Mouse (Mus musculus) subcutaneous adipose tissue, adult 2 months (tissue): ENCODE measurements around the gene Gm49027. TPM values are rescaled to one million over a fixed set of nuclear protein-coding genes. Genes with fewer than 3 reads are reported as not detected.

Experiments
- polyA plus RNA-seq: library from polyadenylated mRNA; depleted of rRNA; stranded (reverse); fragments of >200 nt; gene quantifications from 2 replicates; pipeline ENCODE4 v1.2.3, GENCODE M21; 2012; ENCODE audit warnings: low replicate concordance; rRNA removed

The Gm49027 gene
- 0.92 and 3.2 TPM in 2 replicates for polyA plus RNA-seq

DNA sequence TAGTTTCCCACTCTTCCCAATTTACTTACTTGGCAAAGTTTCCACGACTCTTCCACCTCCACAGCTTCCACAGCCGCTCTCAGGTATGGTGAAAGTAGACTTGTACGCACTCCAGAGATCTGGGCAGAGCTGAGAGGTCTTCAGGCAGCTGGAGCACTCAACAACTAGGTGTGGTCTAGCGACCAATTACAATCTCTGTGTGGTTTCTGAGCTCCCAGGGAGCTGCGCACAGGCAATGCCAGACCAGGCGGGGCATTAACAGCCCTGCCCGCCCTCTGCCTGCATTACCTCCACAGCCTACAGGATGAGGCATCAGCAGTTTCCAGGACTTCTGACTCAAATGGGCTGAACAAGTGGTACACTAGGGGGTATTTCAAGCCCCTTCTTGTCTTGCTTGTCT lies at the start of gene Gm49027:
Gene Gm49027 (minus strand): TSS at position 208 of the 400 bp plus-strand sequence.

DNA sequence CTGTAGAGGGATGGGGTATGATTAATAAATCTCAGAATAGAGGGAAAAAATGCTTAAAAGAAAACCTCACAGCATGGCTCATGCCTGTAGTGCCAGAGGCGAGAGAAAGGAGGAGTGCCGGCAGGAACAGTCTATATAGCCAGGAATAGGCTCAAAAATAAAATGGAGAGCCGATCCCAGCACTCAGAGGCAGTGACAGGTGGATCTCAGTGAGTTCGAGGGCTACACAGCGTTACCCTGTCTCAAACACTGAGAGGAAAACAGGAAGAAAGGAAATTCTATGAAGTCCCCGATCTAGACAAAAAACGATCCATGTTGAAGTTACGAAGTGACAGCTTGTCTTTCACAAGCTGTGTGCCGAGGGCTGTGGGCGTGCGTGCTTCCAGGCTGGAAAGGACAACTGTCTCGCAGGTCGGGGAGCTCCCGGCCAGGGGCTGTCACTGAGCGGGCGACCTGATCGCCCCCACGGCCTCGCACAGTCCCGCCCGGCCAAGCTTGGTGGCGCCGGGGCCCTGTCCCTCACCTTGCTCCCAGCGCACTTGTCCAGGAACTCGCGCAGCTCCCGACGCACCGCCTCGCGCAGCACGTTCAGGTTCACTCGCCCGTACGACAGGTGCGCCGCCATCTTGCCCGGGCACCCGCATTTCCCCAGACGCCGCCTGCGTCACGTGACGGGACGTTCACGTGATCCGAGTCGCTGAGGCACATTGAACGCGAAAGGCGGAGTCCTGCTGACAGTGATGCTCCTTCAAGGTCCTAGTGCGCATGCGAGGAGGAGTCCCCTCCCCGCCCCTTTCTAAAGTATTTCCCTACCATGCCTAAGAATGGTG lies 47.3 kb upstream of the Gm49027 start, which contains the start of gene Vps33a:
Gene Vps33a (minus strand): TSS at position 682 of the 830 bp plus-strand sequence.

DNA sequence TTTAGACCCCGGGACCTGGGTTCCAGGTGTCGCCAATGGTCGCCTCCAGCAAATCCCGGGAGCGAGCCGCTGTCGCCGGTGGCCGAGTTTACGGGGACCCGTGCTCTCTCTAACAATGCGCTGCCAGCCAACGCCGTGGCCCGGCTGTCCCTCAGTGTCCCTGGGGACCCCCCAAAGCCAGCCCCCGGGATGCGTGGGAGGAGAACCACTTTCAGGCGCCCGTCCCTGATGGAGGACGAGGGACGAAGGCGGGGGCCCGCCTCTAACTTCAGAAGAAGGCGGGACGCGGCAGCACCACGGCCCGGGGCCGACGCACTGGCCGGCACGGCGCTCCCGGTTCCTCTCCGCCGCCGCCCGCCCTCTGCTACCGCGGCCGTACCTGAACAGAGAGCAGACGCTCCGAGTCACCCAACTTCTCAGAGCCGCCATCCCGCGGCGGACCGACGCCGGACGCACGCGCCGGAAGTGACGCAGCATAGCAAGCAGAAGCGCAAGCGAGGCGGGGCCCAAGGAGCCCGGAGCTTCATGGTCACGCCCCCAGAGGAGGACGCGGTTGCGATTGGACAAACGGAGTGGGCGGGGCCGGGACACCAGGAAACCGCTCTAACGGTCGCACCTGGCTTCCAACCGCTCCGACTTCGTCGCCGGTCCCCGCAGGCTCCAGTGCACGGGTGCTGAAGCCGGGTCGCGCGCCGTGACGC lies 1.4 kb downstream of the Gm49027 start, which contains the start of gene Diablo:
Gene Diablo (minus strand): TSS at position 485 of the 701 bp plus-strand sequence.

DNA sequence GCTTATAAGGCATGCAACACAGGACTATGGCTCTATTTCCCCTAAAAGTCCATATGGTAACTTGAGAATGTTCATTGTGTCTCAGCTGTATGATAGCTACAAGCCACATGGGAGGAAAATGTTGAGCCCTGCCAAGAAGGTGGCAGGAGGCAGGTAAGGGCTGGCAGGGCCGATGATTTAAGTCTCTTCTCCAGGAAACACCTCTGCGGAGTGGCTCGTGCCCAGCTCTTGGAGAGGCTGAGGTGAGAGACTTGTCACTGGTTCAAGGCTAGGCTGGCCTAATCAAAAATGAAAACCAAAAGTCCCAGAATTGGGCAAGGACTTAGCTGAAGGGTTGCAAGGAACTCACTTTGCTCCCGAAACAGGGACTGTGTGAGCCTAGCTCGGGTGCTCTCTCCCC lies 15.1 kb downstream of the Gm49027 start, which contains the start of gene B3gnt4:
Gene B3gnt4 (plus strand): TSS at position 301 of the 400 bp plus-strand sequence.

DNA sequence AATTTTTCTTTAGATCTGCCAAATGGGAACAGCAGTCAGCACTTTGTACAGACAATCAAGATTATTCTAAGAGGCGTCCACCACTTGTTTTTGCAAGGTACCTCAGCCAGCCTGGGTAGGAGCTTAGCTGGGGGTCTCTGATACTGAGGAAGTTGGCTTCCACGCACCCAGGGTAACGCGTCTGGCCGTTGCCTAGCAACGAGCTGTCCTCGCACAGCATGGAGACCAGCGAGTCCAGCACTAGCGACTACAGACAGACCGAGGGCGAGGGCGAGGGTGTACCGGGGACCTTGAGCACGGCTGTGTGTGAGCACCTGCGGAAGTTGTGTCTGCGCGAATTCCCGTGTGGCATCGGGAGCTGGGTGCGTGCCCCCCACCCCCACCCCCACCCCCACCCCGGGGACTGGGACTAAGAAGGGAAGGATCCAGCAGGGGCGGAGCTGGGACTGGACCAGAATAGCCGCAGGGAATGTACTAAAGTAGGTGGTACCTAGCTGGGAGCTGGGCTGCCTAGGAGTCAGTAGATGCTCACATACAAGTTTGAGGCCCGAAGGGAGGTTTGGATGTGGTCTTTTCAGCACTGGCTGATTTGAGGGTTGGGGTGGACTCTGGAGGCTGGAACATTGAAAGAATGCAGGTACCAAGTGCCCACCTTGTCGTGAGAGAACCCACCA lies 36.0 kb downstream of the Gm49027 start, which contains the start of the genes Lrrc43 and Il31:
Gene Lrrc43 (plus strand): TSS at position 194 of the 674 bp plus-strand sequence.
Gene Il31 (minus strand): TSS at position 378 of the 674 bp plus-strand sequence.

Other genes starting within 250 kb of the Gm49027 start
- 5.0 and 12.0 TPM in 2 replicates for gene Bcl7a, start 181.7 kb downstream of the Gm49027 start, polyA plus RNA-seq
- 38.0 and 62.7 TPM in 2 replicates for gene Mlxip, start 130.7 kb downstream of the Gm49027 start, polyA plus RNA-seq
- gene Lrrc43, start 36.2 kb downstream of the Gm49027 start, polyA plus RNA-seq: not detected in 2 replicates
- gene Il31, start 36.0 kb downstream of the Gm49027 start, polyA plus RNA-seq: not detected in 2 replicates
- 0.51 and 1.2 TPM in 2 replicates for gene B3gnt4, start 15.0 kb downstream of the Gm49027 start, polyA plus RNA-seq
- 75.7 and 79.9 TPM in 2 replicates for gene Diablo, start 1.3 kb downstream of the Gm49027 start, polyA plus RNA-seq
- 24.7 and 24.9 TPM in 2 replicates for gene Vps33a, start 47.5 kb upstream of the Gm49027 start, polyA plus RNA-seq
- gene Clip1, start 159.1 kb upstream of the Gm49027 start, polyA plus RNA-seq: 28.4 and 29.9 TPM in 2 replicates
- 18.3 and 30.2 TPM in 2 replicates for gene Zcchc8, start 195.6 kb upstream of the Gm49027 start, polyA plus RNA-seq
- gene Rsrc2, start 223.9 kb upstream of the Gm49027 start, polyA plus RNA-seq: 12.9 and 15.1 TPM in 2 replicates
- 0.85 and 4.2 TPM in 2 replicates for gene Kntc1, start 224.2 kb upstream of the Gm49027 start, polyA plus RNA-seq